Mouse (Mus musculus) MEL (cell line): ENCODE data around the gene Zfp563. TPM values are rescaled to one million over a fixed set of nuclear protein-coding genes. Genes with fewer than 3 reads are reported as not detected.

ENCODE experiments used
- DNase-seq: peaks from one replicate; pipeline ENCODE4 v3.0.0; 2011; ENCODE audit warnings: low read depth, low spot score
- H3K27ac ChIP-seq: 2 replicates; pipeline ENCODE4 v1.5.1; 2012; ENCODE audit warnings: low read depth, mild to moderate bottlenecking, control low read depth, low read length, moderate library complexity; ENCODE audit not compliant: control insufficient read depth
- H3K27me3 ChIP-seq, 2 experiments: fragments of 150-350 bp in 1 of 2; sonication (generic) in 1 of 2; 2 replicates each; pipeline ENCODE4 v1.6.1; 2012; ENCODE audit warnings: low read length in 2 of 2, mild to moderate bottlenecking in 2 of 2, improper control_type of control experiment in 1 of 2, moderate library complexity in 1 of 2; ENCODE audit not compliant: insufficient read depth in 2 of 2, control insufficient read depth in 1 of 2
- H3K36me3 ChIP-seq, 2 experiments: 2 replicates each; pipeline ENCODE4 v1.6.1; 2012 to 2014; ENCODE audit warnings: low read length in 2 of 2, improper control_type of control experiment in 1 of 2, inconsistent platforms in 1 of 2, mild to moderate bottlenecking in 1 of 2; ENCODE audit not compliant: insufficient read depth in 2 of 2, control insufficient read depth in 1 of 2
- H3K4me1 ChIP-seq, 2 experiments: fragments of 150-350 bp in 1 of 2; sonication (generic) in 1 of 2; 2 replicates each; pipeline ENCODE4 v1.6.1; 2012; ENCODE audit warnings: low read length in 2 of 2, improper control_type of control experiment in 1 of 2, mild to moderate bottlenecking in 1 of 2; ENCODE audit not compliant: insufficient read depth in 2 of 2, control insufficient read depth in 1 of 2
- H3K4me3 ChIP-seq, 2 experiments: fragments of 150-350 bp in 1 of 2; sonication (generic) in 1 of 2; 2 replicates each; pipeline ENCODE4 v1.5.1; 2012; ENCODE audit warnings: low read depth in 2 of 2, low read length in 2 of 2, mild to moderate bottlenecking in 2 of 2, moderate library complexity in 2 of 2, control low read depth in 1 of 2, improper control_type of control experiment in 1 of 2; ENCODE audit not compliant: control insufficient read depth in 1 of 2, insufficient read depth in 1 of 2
- H3K79me2 ChIP-seq: 2 replicates; pipeline ENCODE4 v1.6.1; 2012; ENCODE audit warnings: mild to moderate bottlenecking, low read length, moderate library complexity; ENCODE audit not compliant: control insufficient read depth, poor library complexity, insufficient read depth
- H3K9ac ChIP-seq: 2 replicates; pipeline ENCODE4 v1.6.1; 2012; ENCODE audit warnings: low read depth, mild to moderate bottlenecking, control low read depth, low read length, moderate library complexity; ENCODE audit not compliant: control insufficient read depth, poor library complexity, severe bottlenecking
- H3K9me3 ChIP-seq: fragments of 150-350 bp; sonication (generic); replicated peaks from 2 replicates; pipeline ENCODE4 v1.6.1; 2012; ENCODE audit warnings: mild to moderate bottlenecking, low read length, improper control_type of control experiment, moderate library complexity; ENCODE audit not compliant: insufficient read depth
- CHD2 ChIP-seq: IDR thresholded peaks from 2 replicates; pipeline ENCODE4 v1.6.1; 2011; ENCODE audit warnings: low read length, improper control_type of control experiment
- E2F4 ChIP-seq: IDR thresholded peaks from 2 replicates; pipeline ENCODE4 v1.6.1; 2011; ENCODE audit warnings: low read depth, low read length, improper control_type of control experiment, borderline replicate concordance
- ELF1 ChIP-seq: IDR thresholded peaks from 2 replicates; pipeline ENCODE4 v1.6.1; 2014; ENCODE audit warnings: low read depth, mild to moderate bottlenecking, inconsistent platforms, low read length, improper control_type of control experiment, moderate library complexity
- EP300 ChIP-seq, 2 experiments: IDR thresholded peaks; 2 replicates each; pipeline ENCODE4 v1.6.1; 2011; ENCODE audit warnings: improper control_type of control experiment in 2 of 2, low read length in 2 of 2, low read depth in 1 of 2, mild to moderate bottlenecking in 1 of 2
- GABPA ChIP-seq: IDR thresholded peaks from 2 replicates; pipeline ENCODE4 v1.6.1; 2012; ENCODE audit warnings: low read depth, mild to moderate bottlenecking, inconsistent platforms, low read length, improper control_type of control experiment, moderate library complexity
- HCFC1 ChIP-seq: IDR thresholded peaks from 2 replicates; pipeline ENCODE4 v1.6.1; 2012; ENCODE audit warnings: low read depth, mild to moderate bottlenecking, inconsistent platforms, low read length, improper control_type of control experiment, moderate library complexity
- KAT2A ChIP-seq: conservative IDR thresholded peaks from 2 replicates; pipeline ENCODE4 v1.6.1; 2012; ENCODE audit warnings: low read depth, low read length, improper control_type of control experiment, inconsistent platforms
- MAFK ChIP-seq: IDR thresholded peaks from 2 replicates; pipeline ENCODE4 v1.6.1; 2011; ENCODE audit warnings: low read depth, mild to moderate bottlenecking, low read length, improper control_type of control experiment, borderline replicate concordance
- MEF2A ChIP-seq: IDR thresholded peaks from 2 replicates; pipeline ENCODE4 v1.6.1; 2014; ENCODE audit warnings: low read depth, mild to moderate bottlenecking, inconsistent platforms, low read length, improper control_type of control experiment; ENCODE audit not compliant: poor library complexity, insufficient replicate concordance, severe bottlenecking; ENCODE audit errors: extremely low read depth
- MXI1 ChIP-seq: IDR thresholded peaks from 2 replicates; pipeline ENCODE4 v1.6.1; 2011; ENCODE audit warnings: mild to moderate bottlenecking, low read depth, low read length, improper control_type of control experiment
- MYC ChIP-seq: IDR thresholded peaks from 2 replicates; pipeline ENCODE4 v1.6.1; 2011; ENCODE audit warnings: low read depth, mild to moderate bottlenecking, low read length, improper control_type of control experiment, moderate library complexity
- NELFE ChIP-seq: IDR thresholded peaks from 2 replicates; pipeline ENCODE4 v1.6.1; 2011; ENCODE audit warnings: low read depth, low read length, improper control_type of control experiment
- POLR2A ChIP-seq, 2 experiments: IDR thresholded peaks; 2 replicates each; pipeline ENCODE4 v1.6.1; 2011 to 2012; ENCODE audit warnings: low read length in 2 of 2, mild to moderate bottlenecking in 2 of 2, control low read depth in 1 of 2, improper control_type of control experiment in 1 of 2, low read depth in 1 of 2, moderate library complexity in 1 of 2; ENCODE audit not compliant: control insufficient read depth in 1 of 2, insufficient read depth in 1 of 2, poor library complexity in 1 of 2
- SIN3A ChIP-seq: IDR thresholded peaks from 2 replicates; pipeline ENCODE4 v1.6.1; 2012; ENCODE audit warnings: low read length, improper control_type of control experiment, inconsistent platforms
- SMC3 ChIP-seq: IDR thresholded peaks from 2 replicates; pipeline ENCODE4 v1.6.1; 2011; ENCODE audit warnings: low read depth, low read length, improper control_type of control experiment
- TCF12 ChIP-seq: IDR thresholded peaks from 2 replicates; pipeline ENCODE4 v1.6.1; 2014; ENCODE audit warnings: low read depth, mild to moderate bottlenecking, inconsistent platforms, low read length, improper control_type of control experiment, moderate library complexity
- UBTF ChIP-seq: IDR thresholded peaks from 2 replicates; pipeline ENCODE4 v1.6.1; 2012; ENCODE audit warnings: low read depth, mild to moderate bottlenecking, inconsistent platforms, low read length, improper control_type of control experiment, moderate library complexity, borderline replicate concordance; ENCODE audit not compliant: insufficient read depth
- USF1 ChIP-seq: IDR thresholded peaks from 2 replicates; pipeline ENCODE4 v1.6.1; 2014; ENCODE audit warnings: low read depth, mild to moderate bottlenecking, inconsistent platforms, low read length, improper control_type of control experiment, moderate library complexity
- USF2 ChIP-seq, 2 experiments: IDR thresholded peaks; 2 replicates each; pipeline ENCODE4 v1.6.1; 2011 to 2012; ENCODE audit warnings: improper control_type of control experiment in 2 of 2, low read length in 2 of 2, borderline replicate concordance in 1 of 2, inconsistent platforms in 1 of 2, low read depth in 1 of 2, mild to moderate bottlenecking in 1 of 2; ENCODE audit not compliant: insufficient read depth in 1 of 2
- ZC3H11A ChIP-seq: IDR thresholded peaks from 2 replicates; pipeline ENCODE4 v1.6.1; 2012; ENCODE audit warnings: low read depth, mild to moderate bottlenecking, inconsistent platforms, low read length, improper control_type of control experiment
- ZKSCAN1 ChIP-seq: IDR thresholded peaks from 2 replicates; pipeline ENCODE4 v1.6.1; 2012; ENCODE audit warnings: low read depth, mild to moderate bottlenecking, inconsistent platforms, low read length, improper control_type of control experiment, moderate library complexity
- ZNF384 ChIP-seq: IDR thresholded peaks from 2 replicates; pipeline ENCODE4 v1.6.1; 2012; ENCODE audit warnings: low read depth, mild to moderate bottlenecking, inconsistent platforms, low read length, improper control_type of control experiment
- polyA plus RNA-seq, 2 experiments: library from polyadenylated mRNA; stranded (reverse) in 1 of 2; unstranded in 1 of 2; fragments of >175 nt in 1 of 2; fragments of >200 nt in 1 of 2; gene quantifications; 2 replicates each; pipeline versions ENCODE4 v1.2.1 to v1.2.4; 2012; ENCODE audit warnings: low replicate concordance in 2 of 2, low read depth in 1 of 2; ENCODE audit not compliant: insufficient read length in 2 of 2, insufficient read depth in 1 of 2, missing spikeins in 1 of 2
- total RNA-seq: library from RNA; depleted of rRNA; stranded (reverse); fragments of 300-350 nt; gene quantifications from 2 replicates; pipeline ENCODE4 v1.2.3, GENCODE M21; 2012

Gene Zfp563
- total and polyA plus RNA-seq, 3 experiments, result 0.95 to 1.6 TPM; not detected in 1

- Histone ChIP-seq H3K36me3 (peaks cover 0 to 2% of the 10 kb centered on the region in 2 experiments; a peak in 1 of 4 replicates), H3K4me3 (peak overlapping the region; percentile 61 to 87), H3K4me1 (no peaks in the 10 kb centered on the region; a peak in 1 of 4 replicates), H3K9me3 (no peaks in the 10 kb centered on the region), H3K27ac (no peak overlapping the region; the same call in 1 of the 2 replicates), H3K27me3 (no peaks in the 10 kb centered on the region), H3K79me2 (no peaks in the 10 kb centered on the region; the same call in 1 of the 2 replicates), H3K9ac (peak overlapping the region; percentile 77)
- DNase-seq, result peak; percentile 74
- TF ChIP-seq SIN3A (peak; percentile 35; the same call in 1 of the 2 replicates), GABPA (no peak), HCFC1 (peak; percentile 85), POLR2A (IDR thresholded peaks at IDR 0.05; ENCODE audit: control insufficient read depth in 1 of 2, insufficient read depth in 1 of 2, low read depth in 1 of 2, low read length in 2 of 2, poor library complexity in 1 of 2) (peak; percentile 17 to 21; a peak in 1 of 4 replicates)
- TF ChIP-seq, all 39 proteins: peak for 3
Observed at GRCm38 (mm10) chr17:33092391-33093193, 3.5 kb downstream of the Zfp563 start.

GRCm38 (mm10) chr17:33097396-33097795, 8.3 kb downstream of the Zfp563 start:
- Histone ChIP-seq H3K27me3 (no peaks in the 10 kb centered on the region), H3K9me3 (no peaks in the 10 kb centered on the region), H3K27ac (no peak overlapping the region), H3K4me3 (no peak overlapping the region), H3K79me2 (no peaks in the 10 kb centered on the region; the same call in 1 of the 2 replicates), H3K9ac (no peak overlapping the region), H3K36me3 (peaks cover 0 to 2% of the 10 kb centered on the region in 2 experiments; a peak in 1 of 4 replicates), H3K4me1 (no peaks in the 10 kb centered on the region)
- no peak for DNase-seq
- no peak for TF ChIP-seq ZC3H11A
- no peak for TF ChIP-seq USF1
- no peak for TF ChIP-seq E2F4
- no peak for TF ChIP-seq MYC
- TF ChIP-seq MXI1, result no peak

- no peaks in the 10 kb centered on the region for H3K36me3 ChIP-seq
- no peak overlapping the region for H3K9ac ChIP-seq
- no peaks in the 10 kb centered on the region for H3K27me3 ChIP-seq
- no peak overlapping the region for H3K4me3 ChIP-seq
- DNase-seq, result no peak
- H3K4me1 ChIP-seq, result no peaks in the 10 kb centered on the region
- no peak for TF ChIP-seq USF1
- no peak for TF ChIP-seq UBTF
- no peak for TF ChIP-seq CHD2
- TF ChIP-seq MYC, result no peak
- no peak for TF ChIP-seq GABPA
- no peak for TF ChIP-seq MXI1
- TF ChIP-seq MEF2A, result no peak
- no peak for TF ChIP-seq KAT2A
- no peak for TF ChIP-seq EP300 (IDR thresholded peaks at IDR 0.05; ENCODE audit: low read depth in 1 of 2, low read length in 2 of 2)
- no peak for TF ChIP-seq TCF12
- TF ChIP-seq MAFK, result no peak
- no peak for TF ChIP-seq NELFE
- TF ChIP-seq USF2 (IDR thresholded peaks at IDR 0.05; ENCODE audit: borderline replicate concordance in 1 of 2, insufficient read depth in 1 of 2, low read depth in 1 of 2, low read length in 2 of 2), result no peak
- no peak for TF ChIP-seq ZKSCAN1
- no peak for TF ChIP-seq SMC3
- TF ChIP-seq ZC3H11A, result no peak
- no peak for TF ChIP-seq ELF1
- no peak for TF ChIP-seq E2F4
- no peak for TF ChIP-seq ZNF384
- no peaks in the 10 kb centered on the region for H3K9me3 ChIP-seq
- H3K27ac ChIP-seq, result no peak overlapping the region
- H3K79me2 ChIP-seq, result no peaks in the 10 kb centered on the region
Observed at GRCm38 (mm10) chr17:33124546-33124945, 35.4 kb downstream of the Zfp563 start.
